Mouse (Mus musculus): ENCODE data around the gene 6720489N17Rik.
"Not testable (repeated sequence)": the region's sequence is repeated elsewhere in the genome, so short reads cannot be mapped to it uniquely, and the experiment has no call there.

6720489N17Rik gene

DNA sequence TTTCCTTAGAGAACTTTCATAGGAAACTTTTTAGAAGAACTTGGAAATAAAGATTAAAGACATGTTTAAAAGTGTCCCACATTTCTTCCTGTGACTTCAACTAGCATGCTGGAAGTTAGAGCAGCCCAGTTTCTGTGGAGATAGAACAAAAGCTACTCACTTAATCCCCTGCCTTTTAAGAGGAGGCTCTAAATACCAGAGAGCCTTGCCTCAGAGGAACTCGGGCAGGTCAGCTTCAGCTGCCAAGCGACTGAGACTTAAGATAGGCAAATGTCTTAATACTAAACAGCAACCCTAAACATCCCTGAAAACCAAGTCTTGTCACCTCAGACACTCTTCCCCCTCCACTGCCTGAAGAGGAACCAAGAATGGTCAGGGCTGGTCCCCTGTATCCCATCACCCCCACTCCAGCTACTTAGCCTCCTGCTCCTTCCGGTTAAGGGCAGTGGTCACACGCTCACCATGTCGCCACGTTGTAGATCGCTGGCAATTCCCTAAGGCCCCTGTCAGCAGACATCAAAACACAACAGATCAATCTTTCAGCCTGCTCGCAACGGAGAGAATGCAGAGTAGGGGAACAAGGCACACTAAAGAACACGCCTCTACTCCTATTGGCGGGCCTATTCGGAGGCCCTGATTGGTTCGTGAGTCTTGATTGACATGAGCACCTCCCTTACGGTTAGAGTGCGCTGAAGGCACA lies at the start of gene 6720489N17Rik:
Gene 6720489N17Rik, minus strand, starts transcription at position 606 of the 700 bp plus-strand sequence.
- DNase-seq = peak; percentile 57

GRCm38 (mm10) chr13:62653369-62653743 lies 29.4 kb upstream of the 6720489N17Rik start:
- DNase-seq = no peak

DNA sequence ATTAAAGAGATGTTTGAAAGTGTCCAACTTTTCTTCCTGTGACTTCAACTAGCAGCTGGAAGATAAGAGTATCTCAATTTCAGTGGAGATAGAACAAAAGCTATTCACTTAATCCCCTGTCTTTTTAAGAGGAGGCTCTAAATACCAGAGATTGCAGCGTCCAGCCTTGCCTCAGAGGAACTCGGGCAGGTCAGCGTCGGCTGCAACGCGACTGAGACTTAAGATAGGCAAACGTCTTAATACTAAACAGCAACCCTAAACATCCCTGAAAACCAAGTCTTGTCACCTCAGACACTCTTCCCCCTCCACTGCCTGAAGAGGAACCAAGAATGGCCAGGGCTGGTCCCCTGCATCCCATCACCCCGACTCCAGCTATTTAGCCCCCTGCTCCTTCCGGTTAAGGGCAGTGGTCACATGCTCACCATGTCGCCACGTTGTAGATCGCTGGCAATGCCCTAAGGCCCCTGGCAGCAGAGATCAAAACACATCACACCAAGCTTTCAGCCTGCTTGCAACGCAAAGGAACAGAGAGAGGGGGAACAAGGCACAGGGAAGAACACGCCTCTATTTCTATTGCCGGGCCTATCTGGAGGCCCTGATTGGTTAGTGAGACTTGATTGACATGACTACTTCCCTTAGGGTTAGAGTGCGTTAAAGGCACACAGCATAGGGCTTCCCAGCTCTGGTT lies 28.8 kb upstream of the 6720489N17Rik start:
- DNase-seq = peak; percentile 36

- DNase-seq = peak; percentile 44
These were observed 3.1 kb upstream of the 6720489N17Rik start for GRCm38 (mm10) chr13:62627071-62627470.

DNA sequence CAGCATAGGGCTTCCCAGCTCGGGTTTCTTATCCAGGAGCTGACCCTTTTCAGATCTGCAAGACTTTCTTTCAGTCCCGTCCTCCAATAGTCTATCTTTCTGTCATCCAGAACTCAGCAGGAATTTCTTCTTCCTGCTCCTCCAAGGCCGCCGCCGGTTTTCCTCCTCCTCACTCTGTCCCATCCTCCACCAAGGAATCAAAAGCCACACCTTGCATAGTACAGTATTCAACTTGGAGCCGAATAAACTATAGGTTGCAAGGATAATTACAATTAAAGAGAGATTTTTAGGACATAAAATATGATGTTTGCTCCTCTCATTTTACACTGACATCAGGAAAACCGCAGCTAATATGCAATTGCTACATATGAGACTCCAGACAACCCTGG lies 289 bp upstream of the 6720489N17Rik start:
- not testable (repeated sequence) for DNase-seq

GRCm38 (mm10) chr13:62617449-62617848 lies 6.5 kb downstream of the 6720489N17Rik start:
- DNase-seq = not testable (repeated sequence)

DNA sequence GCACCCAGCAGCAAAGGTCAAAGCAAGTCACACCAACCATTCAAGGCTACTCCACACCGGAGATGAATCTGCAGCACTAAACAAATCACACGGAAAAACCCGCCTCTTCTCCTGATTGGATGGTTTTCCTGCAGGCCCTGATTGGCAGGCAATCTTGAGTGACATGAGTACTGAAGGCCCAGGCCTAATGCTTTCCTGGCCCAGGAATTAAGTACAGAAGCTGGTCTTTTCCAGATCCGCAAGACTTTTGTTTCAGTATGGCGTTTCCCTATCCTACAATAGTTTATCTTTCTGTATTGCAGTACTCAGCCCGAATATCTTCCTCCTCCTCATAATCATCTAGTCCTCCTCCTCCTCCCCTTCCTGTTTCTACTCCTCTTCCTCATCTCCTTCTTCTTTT lies 52.9 kb downstream of the 6720489N17Rik start, which contains the start of gene Zfp934:
Gene Zfp934, minus strand, starts transcription at position 101 of the 400 bp plus-strand sequence.
- DNase-seq = not testable (repeated sequence)

DNA sequence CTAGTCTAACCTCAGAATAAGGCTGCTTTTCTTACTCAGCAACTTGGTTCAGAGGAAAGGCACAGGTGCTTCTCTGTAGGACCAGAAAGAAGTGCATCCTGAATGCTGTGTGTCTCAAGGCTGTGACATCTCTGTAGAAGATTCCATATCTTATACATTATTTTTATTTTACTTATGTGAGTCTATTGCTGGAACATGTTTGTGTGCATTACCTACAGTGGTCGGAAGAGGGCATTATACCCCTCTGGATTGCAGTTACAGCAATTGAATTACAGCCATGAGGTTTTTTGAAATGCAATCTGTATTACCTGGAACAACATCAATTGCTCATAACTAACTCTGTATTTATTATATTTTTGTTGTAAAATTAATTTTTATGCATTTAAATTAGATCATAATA lies 62.3 kb downstream of the 6720489N17Rik start:
- peak; percentile 4 for DNase-seq

DNA sequence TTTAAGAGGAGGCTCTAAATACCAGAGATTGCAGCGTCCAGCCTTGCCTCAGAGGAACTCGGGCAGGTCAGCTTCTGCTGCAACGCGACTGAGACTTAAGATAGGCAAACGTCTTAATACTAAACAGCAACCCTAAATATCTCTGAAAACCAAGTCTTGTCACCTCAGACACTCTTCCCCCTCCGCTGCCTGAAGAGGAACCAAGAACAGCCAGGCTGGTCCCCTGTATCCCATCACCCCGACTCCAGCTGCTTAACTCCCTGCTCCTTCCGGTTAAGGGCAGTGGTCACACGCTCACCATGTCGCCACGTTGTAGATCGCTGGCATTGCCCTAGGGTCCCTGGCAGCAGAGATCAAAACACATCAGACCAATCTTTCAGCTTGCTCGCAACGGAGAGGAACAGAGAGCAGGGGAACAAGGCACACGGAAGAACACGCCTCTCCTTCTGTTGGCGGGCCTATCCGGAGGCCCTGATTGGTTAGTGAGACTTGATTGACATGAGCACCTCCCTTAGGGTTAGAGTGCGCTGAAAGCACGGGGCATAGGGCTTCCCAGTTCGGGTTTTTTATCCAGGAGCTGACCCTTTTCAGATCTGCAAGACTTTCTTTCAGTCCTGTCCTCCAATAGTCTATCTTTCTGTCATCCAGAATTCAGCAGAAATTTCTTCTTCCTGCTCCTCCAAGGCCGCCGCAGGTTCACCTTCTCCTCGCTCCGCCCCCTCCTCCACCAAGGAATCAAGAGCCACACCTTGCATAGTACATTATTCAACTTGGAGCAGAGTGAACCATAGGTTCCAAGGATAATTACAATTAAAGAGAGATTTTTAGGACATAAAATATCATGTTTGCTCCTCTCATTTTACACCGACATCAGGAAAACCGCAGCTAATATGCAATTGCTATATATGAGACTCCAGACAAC lies 65.5 kb downstream of the 6720489N17Rik start, which contains the start of gene Zfp935:
Gene Zfp935, minus strand, starts transcription at position 323 of the 922 bp plus-strand sequence.
- DNase-seq = peak; percentile 43

Measured in right cerebral cortex, postnatal 4 days (tissue).